Mouse (Mus musculus): ENCODE measurements around the gene Il1rapl2. TPM values are rescaled to one million over a fixed set of nuclear protein-coding genes. Genes with fewer than 3 reads are reported as not detected.
A peak's percentile ranks its signal among the peaks of the same experiment; 100 is the strongest.
"Not testable (repeated sequence)": the region's sequence is repeated elsewhere in the genome, so short reads cannot be mapped to it uniquely, and the experiment has no call there.

Gene Il1rapl2
- polyA plus RNA-seq, 1 experiment from 2014 or later: not detected

- no peaks in the 10 kb centered on the region for H3K27me3 ChIP-seq (ENCODE audit: control insufficient read depth, insufficient read depth, low read depth, low read length)
- no peaks in the 10 kb centered on the region for H3K36me3 ChIP-seq (ENCODE audit: control insufficient read depth, insufficient read depth)
- no peak overlapping the region for H3K4me3 ChIP-seq (ENCODE audit: low read depth, low read length)
- WGBS (ENCODE audit: insufficient replicate concordance): 66% methylated on average over 3 of the region's 3 CpGs
- ATAC-seq (ENCODE audit: low read depth): no peak
- H3K27ac ChIP-seq (ENCODE audit: low read length): no peak overlapping the region
- H3K9me3 ChIP-seq (replicated peaks; ENCODE audit: control insufficient read depth, low read length): no peaks in the 10 kb centered on the region
- no peak overlapping the region for H3K9ac ChIP-seq (ENCODE audit: low read depth, low read length)
- no peak overlapping the region for H3K4me2 ChIP-seq (ENCODE audit: low read depth, low read length)
- no peaks in the 10 kb centered on the region for H3K4me1 ChIP-seq (ENCODE audit: control insufficient read depth, low read depth, low read length)
These were observed 472.7 kb downstream of the Il1rapl2 start for GRCm38 (mm10) chrX:138043113-138043512.

GRCm38 (mm10) chrX:138103954-138104353, 533.5 kb downstream of the Il1rapl2 start:
- 38% methylated on average over 6 of the region's 6 CpGs for WGBS (ENCODE audit: insufficient replicate concordance)
- no peak for ATAC-seq (ENCODE audit: low read depth)
- H3K36me3 ChIP-seq (ENCODE audit: control insufficient read depth, insufficient read depth): no peaks in the 10 kb centered on the region

GRCm38 (mm10) chrX:138104668-138105067, 534.3 kb downstream of the Il1rapl2 start:
- H3K36me3 ChIP-seq (ENCODE audit: control insufficient read depth, insufficient read depth): no peaks in the 10 kb centered on the region
- no peaks in the 10 kb centered on the region for H3K9me3 ChIP-seq (replicated peaks; ENCODE audit: control insufficient read depth, low read length)
- no peak overlapping the region for H3K4me2 ChIP-seq (ENCODE audit: low read depth, low read length)
- no peak overlapping the region for H3K27ac ChIP-seq (ENCODE audit: low read length)
- H3K27me3 ChIP-seq (ENCODE audit: control insufficient read depth, insufficient read depth, low read depth, low read length): no peaks in the 10 kb centered on the region
- H3K9ac ChIP-seq (ENCODE audit: low read depth, low read length): no peak overlapping the region
- ATAC-seq (ENCODE audit: low read depth): no peak
- WGBS (ENCODE audit: insufficient replicate concordance): 62% methylated on average over 3 of the region's 3 CpGs
- H3K4me1 ChIP-seq (ENCODE audit: control insufficient read depth, low read depth, low read length): no peaks in the 10 kb centered on the region
- H3K4me3 ChIP-seq (ENCODE audit: low read depth, low read length): no peak overlapping the region

More at GRCm38 (mm10) chrX:138103954-138104353, 533.5 kb downstream of the Il1rapl2 start:
- Histone ChIP-seq H3K9me3 (replicated peaks; ENCODE audit: control insufficient read depth, low read length) (no peaks in the 10 kb centered on the region), H3K4me3 (ENCODE audit: low read depth, low read length) (no peak overlapping the region), H3K27ac (ENCODE audit: low read length) (no peak overlapping the region), H3K4me2 (ENCODE audit: low read depth, low read length) (no peak overlapping the region), H3K9ac (ENCODE audit: low read depth, low read length) (no peak overlapping the region), H3K4me1 (ENCODE audit: control insufficient read depth, low read depth, low read length) (no peaks in the 10 kb centered on the region), H3K27me3 (ENCODE audit: control insufficient read depth, insufficient read depth, low read depth, low read length) (no peaks in the 10 kb centered on the region)

- Histone ChIP-seq H3K9me3 (replicated peaks; ENCODE audit: control insufficient read depth, low read length) (no peaks in the 10 kb centered on the region), H3K36me3 (ENCODE audit: control insufficient read depth, insufficient read depth) (no peaks in the 10 kb centered on the region), H3K4me1 (ENCODE audit: control insufficient read depth, low read depth, low read length) (no peaks in the 10 kb centered on the region), H3K27ac (ENCODE audit: low read length) (no peak overlapping the region), H3K4me2 (ENCODE audit: low read depth, low read length) (no peak overlapping the region), H3K9ac (ENCODE audit: low read depth, low read length) (no peak overlapping the region), H3K27me3 (ENCODE audit: control insufficient read depth, insufficient read depth, low read depth, low read length) (no peaks in the 10 kb centered on the region), H3K4me3 (ENCODE audit: low read depth, low read length) (no peak overlapping the region)
- WGBS (ENCODE audit: insufficient replicate concordance): 10% methylated on average over 3 of the region's 3 CpGs
- no peak for ATAC-seq (ENCODE audit: low read depth)
These were observed 599.7 kb downstream of the Il1rapl2 start for GRCm38 (mm10) chrX:138170146-138170545.

- Histone ChIP-seq H3K27ac (ENCODE audit: low read length) (no peak within 1 kb of the TSS), H3K36me3 (ENCODE audit: control insufficient read depth, insufficient read depth) (no peaks in the 10 kb centered on the region), H3K9ac (ENCODE audit: low read depth, low read length) (no peak within 1 kb of the TSS), H3K4me3 (ENCODE audit: low read depth, low read length) (no peak within 1 kb of the TSS), H3K27me3 (ENCODE audit: control insufficient read depth, insufficient read depth, low read depth, low read length) (no peaks in the 10 kb centered on the region), H3K4me2 (ENCODE audit: low read depth, low read length) (no peak within 1 kb of the TSS), H3K4me1 (ENCODE audit: control insufficient read depth, low read depth, low read length) (no peaks in the 10 kb centered on the region), H3K9me3 (replicated peaks; ENCODE audit: control insufficient read depth, low read length) (no peaks in the 10 kb centered on the region)
- no peak for ATAC-seq (ENCODE audit: low read depth)
- WGBS (ENCODE audit: insufficient replicate concordance): 63% methylated on average over 3 of the region's 3 CpGs
These were observed 639.1 kb downstream of the Il1rapl2 start, which contains the start of gene Tex13a for GRCm38 (mm10) chrX:138209480-138209879. Gene Tex13a, minus strand, starts transcription at chrX:138209580.

GRCm38 (mm10) chrX:138234626-138235025, 664.2 kb downstream of the Il1rapl2 start:
- no peaks in the 10 kb centered on the region for H3K4me1 ChIP-seq (ENCODE audit: control insufficient read depth, low read depth, low read length)
- H3K27ac ChIP-seq (ENCODE audit: low read length): no peak overlapping the region
- no peak for ATAC-seq (ENCODE audit: low read depth)
- 51% methylated on average over 4 of the region's 4 CpGs for WGBS (ENCODE audit: insufficient replicate concordance)
- H3K4me3 ChIP-seq (ENCODE audit: low read depth, low read length): no peak overlapping the region
- no peaks in the 10 kb centered on the region for H3K9me3 ChIP-seq (replicated peaks; ENCODE audit: control insufficient read depth, low read length)
- H3K9ac ChIP-seq (ENCODE audit: low read depth, low read length): no peak overlapping the region
- no peak overlapping the region for H3K4me2 ChIP-seq (ENCODE audit: low read depth, low read length)
- H3K36me3 ChIP-seq (ENCODE audit: control insufficient read depth, insufficient read depth): no peaks in the 10 kb centered on the region
- H3K27me3 ChIP-seq (ENCODE audit: control insufficient read depth, insufficient read depth, low read depth, low read length): no peaks in the 10 kb centered on the region

- ATAC-seq (ENCODE audit: low read depth); H3K4me2 ChIP-seq (ENCODE audit: low read depth, low read length); H3K27ac ChIP-seq (ENCODE audit: low read length); H3K4me1 ChIP-seq (ENCODE audit: control insufficient read depth, low read depth, low read length); H3K36me3 ChIP-seq (ENCODE audit: control insufficient read depth, insufficient read depth); H3K27me3 ChIP-seq (ENCODE audit: control insufficient read depth, insufficient read depth, low read depth, low read length); H3K9ac ChIP-seq (ENCODE audit: low read depth, low read length); H3K9me3 ChIP-seq (replicated peaks; ENCODE audit: control insufficient read depth, low read length); H3K4me3 ChIP-seq (ENCODE audit: low read depth, low read length): not testable (repeated sequence)
- 35% methylated on average over 1 of the region's 1 CpGs for WGBS (ENCODE audit: insufficient replicate concordance)
These were observed 778.3 kb downstream of the Il1rapl2 start for GRCm38 (mm10) chrX:138348736-138349135.

- no peak overlapping the region for H3K9ac ChIP-seq (ENCODE audit: low read depth, low read length)
- WGBS (ENCODE audit: insufficient replicate concordance): 40% methylated on average over 2 of the region's 2 CpGs
- no peak for ATAC-seq (ENCODE audit: low read depth)
- no peak overlapping the region for H3K4me3 ChIP-seq (ENCODE audit: low read depth, low read length)
- H3K27me3 ChIP-seq (ENCODE audit: control insufficient read depth, insufficient read depth, low read depth, low read length): no peaks in the 10 kb centered on the region
- H3K27ac ChIP-seq (ENCODE audit: low read length): no peak overlapping the region
- no peaks in the 10 kb centered on the region for H3K9me3 ChIP-seq (replicated peaks; ENCODE audit: control insufficient read depth, low read length)
- H3K36me3 ChIP-seq (ENCODE audit: control insufficient read depth, insufficient read depth): no peaks in the 10 kb centered on the region
- no peak overlapping the region for H3K4me2 ChIP-seq (ENCODE audit: low read depth, low read length)
- no peaks in the 10 kb centered on the region for H3K4me1 ChIP-seq (ENCODE audit: control insufficient read depth, low read depth, low read length)
These were observed 863.4 kb downstream of the Il1rapl2 start for GRCm38 (mm10) chrX:138433794-138434193.

- Histone ChIP-seq H3K36me3 (ENCODE audit: control insufficient read depth, insufficient read depth) (no peaks in the 10 kb centered on the region), H3K4me2 (ENCODE audit: low read depth, low read length) (no peak overlapping the region), H3K9ac (ENCODE audit: low read depth, low read length) (no peak overlapping the region), H3K4me3 (ENCODE audit: low read depth, low read length) (no peak overlapping the region), H3K9me3 (replicated peaks; ENCODE audit: control insufficient read depth, low read length) (no peaks in the 10 kb centered on the region), H3K27me3 (ENCODE audit: control insufficient read depth, insufficient read depth, low read depth, low read length) (no peaks in the 10 kb centered on the region), H3K27ac (ENCODE audit: low read length) (no peak overlapping the region), H3K4me1 (ENCODE audit: control insufficient read depth, low read depth, low read length) (no peaks in the 10 kb centered on the region)
- WGBS (ENCODE audit: insufficient replicate concordance): 54% methylated on average over 3 of the region's 3 CpGs
- ATAC-seq (ENCODE audit: low read depth): peak; percentile 55
These were observed 867.5 kb downstream of the Il1rapl2 start for GRCm38 (mm10) chrX:138437939-138438338.
